Mouse (Mus musculus) lung, postnatal 36 days (tissue): Measurements from ENCODE around the gene Mlec.

ENCODE experiments used
- DNase-seq: peaks from one replicate; pipeline ENCODE4 v3.0.0; 2022; ENCODE audit warnings: mixed read lengths

The Mlec gene

GRCm38 (mm10) chr5:115158040-115158983 lies at the start of gene Mlec:
Mlec (minus strand) TSS chr5:115158179.
- DNase-seq, result peak; percentile 98

GRCm38 (mm10) chr5:115207244-115207643 lies 49.3 kb upstream of the Mlec start:
- DNase-seq, result no peak

GRCm38 (mm10) chr5:115204562-115205311 lies 46.8 kb upstream of the Mlec start:
- peak; percentile 37 for DNase-seq

- DNase-seq, result peak; percentile 57
Measured at GRCm38 (mm10) chr5:115203735-115204561, 46.0 kb upstream of the Mlec start.

- no peak for DNase-seq
Measured at GRCm38 (mm10) chr5:115194626-115195221, 36.7 kb upstream of the Mlec start.

- DNase-seq, result peak; percentile 64
Measured at GRCm38 (mm10) chr5:115193669-115194625, 36.0 kb upstream of the Mlec start, which contains the start of gene Cabp1. Cabp1 (minus strand) TSS chr5:115194381.

- DNase-seq, result peak; percentile 62
Measured at GRCm38 (mm10) chr5:115193226-115193625, 35.2 kb upstream of the Mlec start.

GRCm38 (mm10) chr5:115192828-115193195 lies 34.8 kb upstream of the Mlec start:
- DNase-seq, result no peak

- no peak for DNase-seq
Measured at GRCm38 (mm10) chr5:115191880-115192827, 34.2 kb upstream of the Mlec start.

GRCm38 (mm10) chr5:115190081-115190480 lies 32.1 kb upstream of the Mlec start:
- DNase-seq, result no peak

- peak; percentile 50 for DNase-seq
Measured at GRCm38 (mm10) chr5:115188824-115189223, 30.8 kb upstream of the Mlec start.

- peak; percentile 98 for DNase-seq
Measured at GRCm38 (mm10) chr5:115187188-115188131, 29.5 kb upstream of the Mlec start.

- no peak for DNase-seq
Measured at GRCm38 (mm10) chr5:115186371-115187073, 28.5 kb upstream of the Mlec start.

- DNase-seq, result peak; percentile 53
Measured at GRCm38 (mm10) chr5:115184726-115185125, 26.7 kb upstream of the Mlec start.

- no peak for DNase-seq
Measured at GRCm38 (mm10) chr5:115183482-115183881, 25.5 kb upstream of the Mlec start.

- no peak for DNase-seq
Measured at GRCm38 (mm10) chr5:115182925-115183324, 24.9 kb upstream of the Mlec start.

GRCm38 (mm10) chr5:115181248-115181940 lies 23.4 kb upstream of the Mlec start:
- DNase-seq, result peak; percentile 64
